Mouse (Mus musculus): Measurements from ENCODE around the gene Gm5767. TPM values are rescaled to one million over a fixed set of nuclear protein-coding genes. Genes with fewer than 3 reads are reported as not detected.

Gene Gm5767
- total and polyA plus RNA-seq, 3 experiments, result 0.39 TPM; not detected in 2

DNA sequence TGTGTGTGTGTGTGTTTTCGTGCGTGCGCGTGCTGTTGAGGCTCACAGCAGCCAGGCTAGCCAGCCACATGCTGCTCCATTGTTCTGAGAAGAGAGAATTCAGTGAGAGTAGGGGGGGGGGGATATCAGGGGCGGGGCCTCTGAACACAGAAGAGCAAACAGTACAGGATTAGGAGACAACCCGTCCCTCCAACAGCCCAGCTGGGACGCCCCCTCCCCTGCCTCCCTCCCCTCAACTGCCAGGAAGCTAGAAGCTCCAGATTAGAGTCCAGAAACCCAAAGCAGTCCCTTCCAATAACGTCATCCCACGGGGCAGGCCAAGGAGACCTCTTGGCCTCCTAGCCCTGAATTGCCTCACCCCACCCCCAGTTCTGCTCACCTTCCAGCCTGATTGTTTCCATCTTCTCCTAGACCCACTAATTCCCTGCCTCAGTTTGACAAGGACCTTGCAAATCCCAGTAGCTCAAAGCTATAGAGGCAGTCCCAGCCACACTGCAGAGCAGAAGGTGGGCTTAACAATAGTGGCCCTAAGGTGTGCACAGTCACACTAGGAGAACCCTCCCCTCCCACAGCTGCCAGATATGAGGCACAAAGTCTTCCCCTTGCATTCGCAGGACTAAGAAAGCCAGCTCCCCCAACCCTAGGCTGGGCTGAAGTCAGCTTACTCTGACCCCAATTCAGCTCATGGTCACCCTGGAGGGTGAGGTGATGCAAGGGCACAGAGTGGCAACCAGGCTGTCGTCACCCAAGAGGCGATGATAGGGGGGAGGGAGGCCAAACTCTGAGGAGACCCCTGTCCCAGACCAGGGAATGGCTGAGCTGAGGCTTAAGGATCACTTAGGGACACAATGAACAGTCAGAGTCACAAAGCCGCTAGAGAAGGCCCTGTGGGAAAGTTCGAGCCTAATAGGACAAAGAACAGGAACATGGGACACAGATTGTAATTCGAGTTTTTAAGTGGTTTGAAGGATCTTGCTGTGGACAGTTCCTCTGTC is 10.2 kb upstream of the Gm5767 start:
- peaks cover 40% of the 10 kb centered on the region for H3K4me1 ChIP-seq (ENCODE audit: control insufficient read depth, insufficient read depth, low read length)
- intact Hi-C loops (cut with DNase I), result loop anchor here (2.0 kb wide), 1 partner anchor 16 kb away; no protein-coding TSS in a partner anchor

DNA sequence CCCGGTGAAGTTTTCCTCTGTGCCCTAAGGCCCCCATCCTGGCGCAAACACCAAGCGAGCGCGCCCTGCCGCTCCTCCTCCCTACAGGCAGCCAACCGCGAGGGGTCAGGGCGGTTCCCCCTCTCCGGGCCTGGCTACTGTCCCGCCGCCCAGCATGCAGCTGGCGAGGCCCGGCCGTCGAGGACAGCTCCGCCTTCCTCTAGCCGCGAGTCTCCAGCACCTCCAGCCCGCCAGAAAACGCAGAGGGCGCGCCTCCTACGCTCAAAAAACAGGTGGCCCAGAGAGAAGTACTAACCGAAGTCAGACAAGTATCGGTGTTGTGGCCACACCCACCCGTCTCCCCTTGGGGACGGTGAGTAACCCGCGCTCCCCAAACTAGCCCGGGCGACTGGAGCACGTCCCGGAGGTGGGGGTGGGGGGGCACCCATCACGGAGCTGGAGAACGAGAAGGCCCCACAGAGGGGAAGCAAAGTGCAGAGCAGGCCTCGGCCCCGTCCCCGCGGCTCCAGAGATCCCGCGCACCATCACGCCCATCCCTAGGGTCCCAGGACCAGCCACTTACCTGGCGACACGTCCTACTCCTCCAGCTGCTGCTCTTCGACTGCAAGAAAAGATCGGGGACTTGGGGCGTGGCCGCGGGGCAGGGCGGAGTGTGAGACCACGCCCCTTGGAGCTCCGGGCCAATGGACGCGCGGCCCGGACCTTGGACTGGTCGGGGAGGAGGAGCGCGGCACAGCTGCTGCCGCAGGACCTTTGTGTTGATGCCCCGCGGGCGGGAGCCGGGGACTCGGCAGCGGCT is 8.8 kb upstream of the Gm5767 start, which contains the start of gene Carhsp1:
Gene Carhsp1 (minus strand): TSS at position 605 of the 799 bp plus-strand sequence.
- Histone ChIP-seq H3K27me3 (ENCODE audit: control insufficient read depth, insufficient read depth, low read length) (no peaks in the 10 kb centered on the region), H3K79me2 (replicated peaks; ENCODE audit: control insufficient read depth, insufficient read depth, low read length) (no peaks in the 10 kb centered on the region; the same call in 1 of the 2 replicates), H3K9ac (ENCODE audit: low read depth, low read length) (peak within 1 kb of the TSS; percentile 67), H3K36me3 (ENCODE audit: control insufficient read depth, insufficient read depth, low read length) (peaks cover 1% of the 10 kb centered on the region; the same call in 1 of the 2 replicates), H3K27ac (peak within 1 kb of the TSS; percentile 85), H3K4me3 (peak within 1 kb of the TSS; percentile 63), H3K4me1 (ENCODE audit: control insufficient read depth, insufficient read depth, low read length) (peaks cover 30% of the 10 kb centered on the region)
- 1% methylated on average over 67 of the region's 67 CpGs for whole genome bisulfite sequencing
- TF ChIP-seq CTCF (IDR thresholded peaks at IDR 0.05), result peak; percentile 50
- 0 out of 2 replicates have a peak, but pooled peaks have one; percentile 20 for TF ChIP-seq EP300 (IDR thresholded peaks at IDR 0.05; ENCODE audit: insufficient read depth, low read depth, low read length)
- peak; percentile 97 for TF ChIP-seq POLR2A (IDR thresholded peaks at IDR 0.05; ENCODE audit: insufficient read depth, low read depth, low read length)
- intact Hi-C loops (cut with DNase I), result loop anchor here (2.0 kb wide), 1 partner anchor 17 kb away; no protein-coding TSS in a partner anchor
- peak; percentile 96 to 97 for DNase-seq

More for the DNA sequence above, 10.2 kb upstream of the Gm5767 start:
- Histone ChIP-seq H3K27ac (peak overlapping the region; percentile 85), H3K4me3 (peak overlapping the region; percentile 63), H3K79me2 (replicated peaks; ENCODE audit: control insufficient read depth, insufficient read depth, low read length) (no peaks in the 10 kb centered on the region; the same call in 1 of the 2 replicates), H3K36me3 (ENCODE audit: control insufficient read depth, insufficient read depth, low read length) (peaks cover 2% of the 10 kb centered on the region; the same call in 1 of the 2 replicates), H3K27me3 (ENCODE audit: control insufficient read depth, insufficient read depth, low read length) (no peaks in the 10 kb centered on the region), H3K9ac (ENCODE audit: low read depth, low read length) (peak overlapping the region; percentile 45)
- no peak for DNase-seq
- WGBS, result 24% methylated on average over 13 of the region's 15 CpGs
- TF ChIP-seq POLR2A (IDR thresholded peaks at IDR 0.05; ENCODE audit: insufficient read depth, low read depth, low read length), result no peak
- no peak for TF ChIP-seq CTCF (IDR thresholded peaks at IDR 0.05)
- TF ChIP-seq EP300 (IDR thresholded peaks at IDR 0.05; ENCODE audit: insufficient read depth, low read depth, low read length), result no peak

DNA sequence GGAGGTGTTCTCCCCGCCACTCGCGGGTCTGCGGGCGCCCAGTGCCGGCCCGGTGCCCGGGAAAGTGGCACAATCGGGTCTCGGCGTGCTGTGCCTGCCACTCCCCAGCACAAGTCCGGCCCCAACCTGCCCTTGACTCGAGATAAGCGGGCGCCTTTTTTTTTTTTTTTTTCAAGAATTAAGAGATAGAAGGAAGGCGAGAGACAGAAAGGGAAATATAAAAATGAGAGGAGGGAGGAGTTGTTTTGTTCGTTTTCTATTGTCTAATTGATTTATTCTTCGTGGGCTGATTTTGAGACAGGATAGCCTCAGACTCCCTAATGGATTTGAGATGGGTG is 8.3 kb upstream of the Gm5767 start:
- intact Hi-C loops (cut with DNase I), result no loop called here
- Histone ChIP-seq H3K36me3 (ENCODE audit: control insufficient read depth, insufficient read depth, low read length) (no peaks in the 10 kb centered on the region), H3K27me3 (ENCODE audit: control insufficient read depth, insufficient read depth, low read length) (no peaks in the 10 kb centered on the region), H3K4me1 (ENCODE audit: control insufficient read depth, insufficient read depth, low read length) (peaks cover 25% of the 10 kb centered on the region), H3K79me2 (replicated peaks; ENCODE audit: control insufficient read depth, insufficient read depth, low read length) (no peaks in the 10 kb centered on the region; the same call in 1 of the 2 replicates), H3K4me3 (peak overlapping the region; percentile 63), H3K27ac (no peak overlapping the region; the same call in 1 of the 2 replicates), H3K9ac (ENCODE audit: low read depth, low read length) (peak overlapping the region; percentile 67)
- TF ChIP-seq CTCF (IDR thresholded peaks at IDR 0.05) (no peak), EP300 (IDR thresholded peaks at IDR 0.05; ENCODE audit: insufficient read depth, low read depth, low read length) (no peak), POLR2A (IDR thresholded peaks at IDR 0.05; ENCODE audit: insufficient read depth, low read depth, low read length) (no peak)
- under 1% methylated on average over 18 of the region's 18 CpGs for WGBS
- DNase-seq, result no peak

DNA sequence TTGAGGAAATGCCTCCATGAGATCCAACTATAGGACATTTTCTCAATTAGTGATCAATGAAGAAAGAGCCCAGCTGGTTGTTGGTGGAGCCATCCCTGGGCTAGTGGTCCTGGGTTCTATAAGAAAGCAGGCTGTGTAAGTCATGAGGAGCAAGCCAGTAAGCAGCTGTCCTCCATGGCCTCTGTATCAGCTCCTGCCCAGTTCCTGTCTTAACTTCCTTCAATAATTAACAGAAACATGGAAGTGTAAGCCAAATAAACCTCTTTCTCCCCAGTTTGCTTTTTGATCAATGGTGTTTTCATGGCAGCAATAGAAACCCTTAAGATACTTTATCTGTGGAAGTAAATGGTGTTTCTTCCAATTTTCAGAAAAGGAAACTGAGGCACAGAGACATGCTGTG is 7.8 kb upstream of the Gm5767 start:
- Histone ChIP-seq H3K4me3 (no peak overlapping the region), H3K36me3 (ENCODE audit: control insufficient read depth, insufficient read depth, low read length) (no peaks in the 10 kb centered on the region), H3K9ac (ENCODE audit: low read depth, low read length) (no peak overlapping the region), H3K79me2 (replicated peaks; ENCODE audit: control insufficient read depth, insufficient read depth, low read length) (no peaks in the 10 kb centered on the region; the same call in 1 of the 2 replicates), H3K27me3 (ENCODE audit: control insufficient read depth, insufficient read depth, low read length) (no peaks in the 10 kb centered on the region), H3K27ac (no peak overlapping the region), H3K4me1 (ENCODE audit: control insufficient read depth, insufficient read depth, low read length) (peaks cover 21% of the 10 kb centered on the region)
- intact Hi-C loops (cut with DNase I), result no loop called here
- no peak for DNase-seq
- no peak for TF ChIP-seq CTCF (IDR thresholded peaks at IDR 0.05)
- TF ChIP-seq EP300 (IDR thresholded peaks at IDR 0.05; ENCODE audit: insufficient read depth, low read depth, low read length), result no peak
- TF ChIP-seq POLR2A (IDR thresholded peaks at IDR 0.05; ENCODE audit: insufficient read depth, low read depth, low read length), result no peak

DNA sequence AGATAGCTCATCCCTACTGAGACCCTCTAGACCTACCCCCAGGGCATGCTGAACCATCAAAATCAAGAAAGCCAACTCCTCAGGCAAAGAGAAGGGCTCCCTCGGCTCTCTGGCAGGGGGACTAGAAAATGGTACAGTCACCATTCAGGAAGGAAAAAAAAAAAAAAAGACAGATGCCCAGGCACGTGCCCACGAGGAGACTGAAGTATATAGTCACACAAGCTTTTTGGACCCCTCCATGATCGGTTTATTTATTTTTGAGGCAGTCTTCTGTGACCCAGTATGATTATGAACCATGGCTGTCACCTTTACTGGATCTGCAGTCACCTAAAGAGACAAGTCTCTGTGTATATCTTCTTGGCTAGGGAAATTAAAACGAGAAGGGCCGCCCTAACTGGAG is 7.2 kb upstream of the Gm5767 start:
- Histone ChIP-seq H3K79me2 (replicated peaks; ENCODE audit: control insufficient read depth, insufficient read depth, low read length) (no peaks in the 10 kb centered on the region; the same call in 1 of the 2 replicates), H3K9ac (ENCODE audit: low read depth, low read length) (no peak overlapping the region), H3K4me1 (ENCODE audit: control insufficient read depth, insufficient read depth, low read length) (peaks cover 17% of the 10 kb centered on the region), H3K36me3 (ENCODE audit: control insufficient read depth, insufficient read depth, low read length) (no peaks in the 10 kb centered on the region), H3K27ac (no peak overlapping the region), H3K4me3 (no peak overlapping the region), H3K27me3 (ENCODE audit: control insufficient read depth, insufficient read depth, low read length) (no peaks in the 10 kb centered on the region)
- no peak for TF ChIP-seq EP300 (IDR thresholded peaks at IDR 0.05; ENCODE audit: insufficient read depth, low read depth, low read length)
- intact Hi-C loops (cut with DNase I), result no loop called here
- WGBS, result 64% methylated on average over 6 of the region's 6 CpGs
- DNase-seq, result no peak

All from heart, adult 2 months (tissue).